ENCODE assay signal across 7 mouse cellular contexts in genomic region chr16:29682555-29683431, GRCm38 (mm10).
A peak's percentile ranks its signal among the peaks of the same experiment; 100 is the strongest.
DNase-seq lines count a peak whose midpoint lies in the region; ATAC-seq and TF ChIP-seq lines count a peak whose summit lies in the region.

No protein-coding gene starts in this region.

- H3K9ac ChIP-seq in lung, embryonic 15.5 days, result no peak overlapping the region

- H3K4me2 ChIP-seq in lung, embryonic 15.5 days, result no peak overlapping the region

- H3K27ac ChIP-seq in lung, embryonic 15.5 days, result peak overlapping the region; percentile 62
- peak overlapping the region; percentile 86 for H3K27ac ChIP-seq in forebrain, embryonic 10.5 days

- no peak for TF ChIP-seq POLR2A in lung, adult 2 months (IDR thresholded peaks at IDR 0.05; ENCODE audit: borderline replicate concordance, extremely low read depth, low read depth, low read length)

- H3K27me3 ChIP-seq in lung, embryonic 15.5 days, result no peaks in the 10 kb centered on the region
- H3K27me3 ChIP-seq in forebrain, embryonic 10.5 days (ENCODE audit: poor library complexity, severe bottlenecking), result peaks cover 78% of the 10 kb centered on the region

- H3K4me3 ChIP-seq in lung, embryonic 15.5 days, result no peak overlapping the region
- no peak overlapping the region for H3K4me3 ChIP-seq in lung, adult 2 months (replicated peaks; ENCODE audit: extremely low read depth, low read depth, low read length)
- peak overlapping the region; percentile 33 for H3K4me3 ChIP-seq in forebrain, embryonic 10.5 days

- WGBS in lung, embryonic 15.5 days, result 39% methylated on average over 17 of the region's 17 CpGs
- 53% methylated on average over 17 of the region's 17 CpGs for WGBS in lung, adult 2 months
- WGBS in forebrain, embryonic 10.5 days, result 16% methylated on average over 17 of the region's 17 CpGs

- ATAC-seq in lung, embryonic 15.5 days (ENCODE audit: borderline replicate concordance, extremely low read depth, low FRiP score, low TSS enrichment), result no peak

- TF ChIP-seq CTCF in lung, adult 2 months (IDR thresholded peaks at IDR 0.05; ENCODE audit: insufficient read depth, low read length), result no peak

- no peaks in the 10 kb centered on the region for H3K9me3 ChIP-seq in lung, embryonic 15.5 days
- H3K9me3 ChIP-seq in forebrain, embryonic 10.5 days, result no peaks in the 10 kb centered on the region

- H3K36me3 ChIP-seq in lung, embryonic 15.5 days, result no peaks in the 10 kb centered on the region
- no peaks in the 10 kb centered on the region for H3K36me3 ChIP-seq in forebrain, embryonic 10.5 days (replicated peaks)

- DNase-seq in lung, adult 2 months, result no peak
- peak; percentile 61 for DNase-seq in forebrain, embryonic 10.5 days (ENCODE audit: extremely low spot score, low spot score)
- peak; percentile 10 for DNase-seq in lung, postnatal 25 days (ENCODE audit: low spot score)
- peak; percentile 76 for DNase-seq in yolk sac, embryonic 10.5 days (ENCODE audit: low spot score)
- DNase-seq in gastrocnemius, postnatal 4 days (ENCODE audit: low spot score in 2 of 2), result no peak
- no peak for DNase-seq in left cerebral cortex, adult 18-20 months (ENCODE audit: low spot score in 2 of 2)

- H3K4me1 ChIP-seq in lung, embryonic 15.5 days, result peaks cover 23% of the 10 kb centered on the region
- H3K4me1 ChIP-seq in lung, adult 2 months (ENCODE audit: control insufficient read depth, insufficient read depth, low read length), result 0 out of 2 replicates have a peak, but pooled peaks cover 2% of the 10 kb centered on the region
- H3K4me1 ChIP-seq in forebrain, embryonic 10.5 days, result peaks cover 68% of the 10 kb centered on the region

Comparison
In these comparisons a context has a peak if more than half of its experiments do, and no peak if none do; other contexts are left out.
1. DNase-seq: peak in forebrain, embryonic 10.5 days (single experiment), lung, postnatal 25 days (single experiment) and yolk sac, embryonic 10.5 days (single experiment); none in lung, adult 2 months (single experiment), gastrocnemius, postnatal 4 days (0 of 2) and left cerebral cortex, adult 18-20 months (0 of 2).